Mouse (Mus musculus): ENCODE measurements at regions not wholly inside any gene's neighbourhood (a gene's known extent, or its start where the extent isn't known, plus 50 kb on each side); places are given as distances from the start of the nearest gene placed in this dataset.

DNA sequence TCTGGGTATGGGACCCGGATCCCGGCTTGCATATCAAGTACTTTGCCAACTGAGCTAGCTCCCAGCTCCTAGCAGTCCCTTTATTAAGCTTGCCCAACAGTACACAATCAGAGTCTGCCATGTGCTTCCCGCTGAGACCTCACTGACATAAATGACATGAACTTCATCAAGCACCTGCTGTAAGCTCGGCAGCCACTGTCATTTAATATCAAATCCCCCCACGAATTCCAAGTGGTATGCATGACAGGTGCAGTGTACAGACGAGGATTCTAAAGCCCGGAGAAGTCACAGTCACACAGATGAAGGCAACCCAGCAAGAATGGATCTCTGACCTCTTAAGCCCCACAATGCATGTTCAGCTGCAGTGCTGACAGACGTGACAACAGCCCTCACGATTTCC, 257.3 kb downstream of the Rybp start:
- TF ChIP-seq MYOG (IDR thresholded peaks at IDR 0.05; ENCODE audit: control insufficient read depth, extremely low read depth, insufficient read length) (no peak), MYOD1 (IDR thresholded peaks at IDR 0.05; ENCODE audit: control insufficient read depth, insufficient read length, low read depth) (no peak), CTCF (IDR thresholded peaks at IDR 0.05; ENCODE audit: control insufficient read depth, insufficient read depth, insufficient read length) (no peak), FOSL1 (IDR thresholded peaks at IDR 0.05; ENCODE audit: insufficient read depth, low read length, poor library complexity, severe bottlenecking) (no peak)

Measured in C2C12 (cell line).